Mouse (Mus musculus) liver, embryonic 14.5 days (tissue): ENCODE measurements around the gene Cyb561d2.

Experiments used
- CTCF ChIP-seq: IDR thresholded peaks from 2 replicates; pipeline ENCODE4 v1.5.1; 2016; ENCODE audit warnings: antibody characterized with exemption, low read depth, control low read depth
- EP300 ChIP-seq: IDR thresholded peaks from 2 replicates; pipeline ENCODE4 v1.6.1; 2016; ENCODE audit warnings: antibody characterized with exemption, low read depth

DNA sequence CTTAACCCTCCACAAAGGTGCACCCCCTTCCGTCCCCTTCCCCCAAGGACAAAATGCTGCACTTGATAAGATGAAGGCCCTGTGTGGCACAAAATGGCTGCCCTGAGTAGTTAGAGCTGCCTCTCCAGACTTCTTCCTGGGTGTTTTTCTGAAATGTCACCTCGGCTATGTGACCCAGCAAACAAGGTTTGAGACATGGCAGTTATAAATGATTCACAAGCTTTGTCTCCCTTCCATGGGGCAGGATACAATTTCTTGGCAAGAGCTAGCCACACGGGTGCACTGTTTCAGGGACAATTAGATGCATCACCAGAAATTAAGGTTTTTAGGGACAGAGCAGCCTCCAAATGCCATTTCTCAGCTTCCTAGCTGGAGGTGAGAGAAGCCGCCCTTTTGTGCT, 1.6 kb downstream of the Cyb561d2 start:
- no peak for TF ChIP-seq CTCF
- no peak for TF ChIP-seq EP300
